Mouse (Mus musculus) 3T3-L1 (cell line): ENCODE data around the gene Tcf25.

Source experiments
- DNase-seq: peaks from one replicate; pipeline ENCODE4 v3.0.0-alpha.2; 2015; ENCODE audit warnings: low read depth, low spot score

Tcf25 gene

GRCm38 (mm10) chr8:123349073-123349472, 24.5 kb upstream of the Tcf25 start:
- no peak for DNase-seq

- DNase-seq, result no peak
Measured at GRCm38 (mm10) chr8:123352118-123352517, 21.4 kb upstream of the Tcf25 start.

GRCm38 (mm10) chr8:123352786-123353185, 20.8 kb upstream of the Tcf25 start:
- peak; percentile 67 for DNase-seq

- no peak for DNase-seq
Measured at GRCm38 (mm10) chr8:123353216-123353615, 20.3 kb upstream of the Tcf25 start.

GRCm38 (mm10) chr8:123361082-123361739, 12.3 kb upstream of the Tcf25 start:
- DNase-seq, result peak; percentile 84

GRCm38 (mm10) chr8:123374239-123374578, 656 bp downstream of the Tcf25 start:
- peak; percentile 90 for DNase-seq

GRCm38 (mm10) chr8:123375701-123376100, 2.1 kb downstream of the Tcf25 start:
- no peak for DNase-seq

GRCm38 (mm10) chr8:123376106-123376505, 2.6 kb downstream of the Tcf25 start:
- DNase-seq, result no peak

GRCm38 (mm10) chr8:123381711-123382110, 8.2 kb downstream of the Tcf25 start:
- no peak for DNase-seq

- no peak for DNase-seq
Measured at GRCm38 (mm10) chr8:123382516-123382915, 9.0 kb downstream of the Tcf25 start.

- DNase-seq, result peak; percentile 49
Measured at GRCm38 (mm10) chr8:123384883-123385540, 11.5 kb downstream of the Tcf25 start.

GRCm38 (mm10) chr8:123387041-123387440, 13.5 kb downstream of the Tcf25 start:
- DNase-seq, result no peak

GRCm38 (mm10) chr8:123387801-123388200, 14.2 kb downstream of the Tcf25 start:
- no peak for DNase-seq

GRCm38 (mm10) chr8:123389026-123389425, 15.5 kb downstream of the Tcf25 start:
- no peak for DNase-seq

GRCm38 (mm10) chr8:123398308-123398707, 24.8 kb downstream of the Tcf25 start:
- no peak for DNase-seq

GRCm38 (mm10) chr8:123401936-123402335, 28.4 kb downstream of the Tcf25 start:
- no peak for DNase-seq

GRCm38 (mm10) chr8:123402730-123403326, 29.3 kb downstream of the Tcf25 start:
- DNase-seq, result no peak

- DNase-seq, result no peak
Measured at GRCm38 (mm10) chr8:123404521-123404920, 31.0 kb downstream of the Tcf25 start.

GRCm38 (mm10) chr8:123406786-123407185, 33.2 kb downstream of the Tcf25 start, which contains the start of gene Mc1r:
TSS of gene Mc1r (plus strand) at chr8:123407107.
- DNase-seq, result peak; percentile 45

- no peak for DNase-seq
Measured at GRCm38 (mm10) chr8:123407612-123408011, 34.1 kb downstream of the Tcf25 start.

GRCm38 (mm10) chr8:123408586-123409544, 35.3 kb downstream of the Tcf25 start:
- peak; percentile 66 for DNase-seq
